Mouse (Mus musculus) cortical plate, adult 2 months (tissue): ENCODE measurements at regions not wholly inside any gene's neighbourhood (a gene's known extent, or its start where the extent isn't known, plus 50 kb on each side); places are given as distances from the start of the nearest gene placed in this dataset.

Experiments used
- H3K27ac ChIP-seq: fragments of 200-500 bp; 2 replicates; pipeline ENCODE4 v1.5.1; 2012; ENCODE audit warnings: low read length, control low read depth, inconsistent platforms; ENCODE audit not compliant: insufficient read depth
- H3K4me1 ChIP-seq: fragments of 200-500 bp; 2 replicates; pipeline ENCODE4 v1.6.1; 2011; ENCODE audit warnings: low read length; ENCODE audit not compliant: control insufficient read depth, insufficient read depth
- H3K4me3 ChIP-seq: fragments of 200-500 bp; 2 replicates; pipeline ENCODE4 v1.5.1; 2011; ENCODE audit warnings: mild to moderate bottlenecking, low read length, control low read depth; ENCODE audit not compliant: insufficient read depth
- CTCF ChIP-seq: fragments of 200-500 bp; IDR thresholded peaks from 2 replicates; pipeline ENCODE4 v1.5.1; 2011; ENCODE audit warnings: mild to moderate bottlenecking, control low read depth, low read length; ENCODE audit not compliant: insufficient read depth; ENCODE audit errors: extremely low read depth
- POLR2A ChIP-seq: fragments of 200-500 bp; IDR thresholded peaks from 2 replicates; pipeline ENCODE4 v1.6.1; 2011; ENCODE audit warnings: mild to moderate bottlenecking, low read length, control low read depth; ENCODE audit not compliant: insufficient read depth; ENCODE audit errors: extremely low read depth

DNA sequence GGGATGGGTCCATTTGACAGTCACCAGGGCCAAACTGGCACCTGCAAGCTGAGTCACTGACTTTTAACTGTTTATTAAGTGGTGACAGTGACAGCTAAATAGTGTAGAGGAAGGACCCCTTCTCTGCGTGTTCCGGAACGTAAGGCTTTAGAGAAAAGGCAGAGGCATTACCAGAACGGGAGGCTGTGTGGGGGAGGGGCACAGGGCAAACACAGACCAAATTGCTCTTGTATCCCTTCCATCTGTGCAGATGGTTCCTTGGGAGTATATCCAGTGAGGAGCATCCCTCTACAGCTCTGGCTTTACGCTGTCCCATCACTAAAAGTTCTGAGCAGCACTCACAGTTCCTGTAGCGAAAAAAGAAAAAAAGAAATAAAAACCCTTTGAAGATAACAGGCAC, 368.1 kb downstream of the Rnf144a start:
- Histone ChIP-seq H3K27ac (no peak overlapping the region), H3K4me3 (no peak overlapping the region), H3K4me1 (no peaks in the 10 kb centered on the region)
- TF ChIP-seq CTCF (no peak), POLR2A (no peak)

DNA sequence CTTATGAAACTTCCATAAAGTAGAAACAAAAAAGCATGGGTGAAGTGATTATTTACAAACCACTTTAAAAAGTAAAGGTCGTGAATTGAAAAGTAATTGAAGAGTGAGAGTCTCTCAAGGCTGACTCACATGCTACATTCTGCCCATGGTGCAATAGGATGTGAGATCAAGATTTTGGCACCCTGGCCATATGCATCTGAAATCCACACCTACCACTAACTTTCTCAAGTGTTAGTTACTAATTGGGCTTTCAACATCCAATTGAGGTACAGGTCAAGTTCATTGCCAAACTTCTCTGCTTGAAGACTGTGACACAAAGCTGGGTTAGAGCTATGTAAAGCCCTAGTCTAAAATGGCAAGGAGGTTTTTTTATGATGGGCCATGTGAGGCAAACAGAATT, 369.7 kb downstream of the Rnf144a start:
- no peak overlapping the region for H3K27ac ChIP-seq
- TF ChIP-seq POLR2A (no peak), CTCF (no peak)
- no peaks in the 10 kb centered on the region for H3K4me1 ChIP-seq
- no peak overlapping the region for H3K4me3 ChIP-seq

DNA sequence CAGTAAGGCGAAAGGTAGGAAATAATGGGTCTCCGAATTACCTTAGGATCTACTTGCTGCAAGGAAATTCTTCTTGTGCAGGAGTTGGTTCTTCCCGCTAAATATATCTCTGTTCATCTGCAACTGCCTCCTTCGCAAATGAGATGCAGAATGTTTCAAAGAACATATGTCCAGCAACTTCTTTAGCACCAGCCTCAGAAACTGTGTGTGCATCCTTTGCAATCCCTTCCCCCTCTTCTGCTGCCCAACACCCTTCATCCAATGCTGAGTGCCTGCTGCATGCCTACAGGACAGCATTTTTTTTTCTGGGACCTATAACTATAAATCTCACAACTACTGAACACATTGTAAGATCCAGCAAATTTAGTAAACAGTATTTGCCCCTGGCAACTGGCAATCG, 402.1 kb downstream of the Rnf144a start:
- Histone ChIP-seq H3K27ac (no peak overlapping the region), H3K4me3 (no peak overlapping the region), H3K4me1 (peaks cover 2% of the 10 kb centered on the region; the same call in 1 of the 2 replicates)
- TF ChIP-seq POLR2A: no peak
- TF ChIP-seq CTCF: no peak

DNA sequence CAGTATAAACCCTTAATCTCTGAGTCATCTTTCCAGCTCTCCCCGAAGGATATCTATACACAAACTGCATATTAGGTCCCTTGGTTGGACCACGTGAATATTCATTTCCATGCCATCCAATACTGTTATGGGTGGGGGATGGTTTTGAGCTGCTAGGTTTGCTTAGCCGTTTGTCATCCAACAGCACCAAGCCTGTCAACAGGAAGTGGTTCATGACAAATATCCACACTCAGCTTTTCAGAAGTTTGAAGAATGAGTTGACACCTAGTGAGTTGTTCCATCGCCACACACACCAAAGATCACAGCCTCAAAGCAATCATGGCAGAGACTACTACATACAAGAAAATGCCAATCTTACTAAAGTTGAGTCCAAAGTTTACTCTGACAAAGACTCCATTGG, 421.0 kb downstream of the Rnf144a start:
- H3K27ac ChIP-seq: no peak overlapping the region
- TF ChIP-seq POLR2A: no peak
- no peak for TF ChIP-seq CTCF
- H3K4me1 ChIP-seq: peaks cover 5% of the 10 kb centered on the region
- H3K4me3 ChIP-seq: no peak overlapping the region

DNA sequence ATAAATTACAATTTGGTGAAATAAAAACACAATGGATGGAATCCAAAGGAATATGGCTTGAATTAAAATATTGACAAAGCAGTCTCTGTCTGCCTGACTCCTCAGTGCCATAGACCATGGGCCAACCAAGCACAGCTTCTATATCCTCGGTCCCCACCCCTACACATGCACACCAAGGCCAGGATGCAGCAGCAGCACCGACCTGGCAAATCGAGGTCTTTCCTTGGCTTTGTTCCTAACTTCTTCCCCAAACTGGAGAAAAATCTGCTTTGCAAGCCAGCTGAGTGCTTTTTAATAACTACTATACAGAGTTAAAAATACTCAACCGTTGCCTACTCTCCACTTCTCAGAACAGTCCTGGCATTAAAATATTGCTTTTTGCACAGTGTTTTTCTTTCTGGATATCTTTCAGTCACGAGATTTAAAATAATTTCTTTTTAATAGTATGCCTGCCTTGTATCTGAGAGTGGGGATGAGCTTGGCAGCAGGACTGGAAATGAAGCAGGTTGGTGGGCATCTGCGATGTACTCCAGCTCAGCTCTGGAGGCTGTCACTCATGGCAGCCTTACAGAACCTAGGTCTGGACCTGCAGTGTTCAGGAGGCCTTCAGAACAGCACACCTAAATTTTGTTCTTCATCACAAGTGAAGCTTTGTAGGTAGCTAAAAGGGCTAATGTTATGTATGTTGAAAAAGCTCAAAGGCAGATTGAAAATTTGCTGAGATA, 423.1 kb downstream of the Rnf144a start:
- TF ChIP-seq CTCF: no peak
- TF ChIP-seq POLR2A: no peak
- no peak overlapping the region for H3K4me3 ChIP-seq
- peaks cover 5% of the 10 kb centered on the region for H3K4me1 ChIP-seq
- no peak overlapping the region for H3K27ac ChIP-seq

DNA sequence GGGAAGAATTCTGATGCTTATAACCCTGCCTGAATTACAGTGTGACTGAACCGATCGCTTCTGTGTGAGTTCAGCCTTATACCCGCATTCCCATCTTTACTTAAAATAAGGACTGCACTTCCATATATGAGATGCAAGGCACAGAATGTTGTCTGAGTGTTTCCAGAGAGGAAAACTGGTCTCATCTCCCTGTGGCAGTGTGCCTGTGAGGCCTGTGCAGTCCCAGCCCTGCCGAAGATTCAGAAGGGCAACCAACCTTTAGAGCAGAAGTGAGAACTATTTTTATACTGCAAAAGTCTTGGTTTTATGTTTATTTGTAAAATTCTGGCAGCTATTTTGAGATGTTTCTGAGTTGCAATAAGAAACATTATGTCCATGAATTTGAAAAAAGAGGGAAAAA, 432.5 kb downstream of the Rnf144a start:
- H3K4me1 ChIP-seq: peaks cover 2% of the 10 kb centered on the region
- TF ChIP-seq POLR2A: no peak
- no peak for TF ChIP-seq CTCF
- no peak overlapping the region for H3K4me3 ChIP-seq
- H3K27ac ChIP-seq: peak overlapping the region; percentile 79; the same call in 1 of the 2 replicates

DNA sequence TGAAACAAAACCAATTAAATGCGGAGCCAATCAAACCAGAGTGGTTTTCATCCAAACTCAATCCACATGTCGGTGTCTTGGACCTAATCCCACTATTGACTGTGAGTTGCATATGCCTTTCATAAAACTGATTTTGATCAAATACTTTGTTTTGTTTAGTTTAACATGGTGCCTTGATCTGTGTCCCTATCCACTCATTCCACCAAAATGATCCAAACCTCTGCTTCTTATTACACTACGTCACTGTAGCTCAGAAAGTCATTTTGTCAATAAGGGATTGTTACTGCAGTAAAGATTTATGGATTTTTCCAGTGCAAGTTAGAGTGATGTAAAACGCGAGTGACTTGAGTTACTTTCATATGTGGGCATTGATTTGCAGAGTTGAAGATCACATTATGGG, 436.7 kb downstream of the Rnf144a start:
- TF ChIP-seq POLR2A (no peak), CTCF (no peak)
- Histone ChIP-seq H3K4me1 (peaks cover 2% of the 10 kb centered on the region), H3K27ac (no peak overlapping the region)

DNA sequence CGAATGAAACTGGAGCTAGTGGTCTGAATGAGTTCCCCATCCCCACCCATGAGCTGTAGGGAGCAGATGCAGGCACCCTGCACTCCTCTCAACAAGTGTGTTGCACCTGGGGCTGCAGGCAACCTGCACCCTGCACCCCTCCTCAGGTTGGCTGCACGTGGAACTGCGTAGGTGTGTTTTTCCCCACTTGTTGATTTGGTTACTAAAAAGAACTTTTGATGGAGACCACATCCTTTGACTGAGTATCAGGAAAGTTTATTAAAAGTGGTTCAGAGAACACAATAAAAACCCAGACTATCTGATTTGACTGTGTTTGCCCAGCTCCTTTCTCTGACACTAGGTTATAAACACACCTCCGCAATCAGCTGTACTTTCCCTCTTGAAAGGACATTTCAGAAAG, 456.5 kb downstream of the Rnf144a start:
- TF ChIP-seq POLR2A: no peak
- Histone ChIP-seq H3K4me1 (no peaks in the 10 kb centered on the region), H3K4me3 (no peak overlapping the region), H3K27ac (no peak overlapping the region)

More for the DNA sequence above, 436.7 kb downstream of the Rnf144a start:
- H3K4me3 ChIP-seq: no peak overlapping the region

DNA sequence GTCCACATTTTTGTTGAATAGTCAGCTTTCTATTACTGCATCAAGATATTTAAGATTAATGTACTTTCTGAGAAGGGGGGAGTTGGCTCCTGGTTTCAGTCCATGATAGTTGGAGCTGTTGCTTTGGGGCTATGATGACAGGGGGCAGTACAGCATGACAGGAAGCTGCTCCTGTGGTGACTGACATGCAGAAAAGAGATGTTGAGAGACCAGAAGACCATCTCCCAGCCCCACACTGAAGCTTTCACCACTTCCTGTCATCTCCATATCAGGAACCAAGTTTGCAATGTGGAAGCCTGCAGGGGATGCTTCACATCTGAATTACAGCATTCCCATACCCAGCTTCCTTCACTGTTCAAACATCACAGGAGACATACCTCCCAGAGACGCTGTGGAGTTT, 457.5 kb downstream of the Rnf144a start:
- H3K27ac ChIP-seq: no peak overlapping the region
- no peak for TF ChIP-seq CTCF
- TF ChIP-seq POLR2A: no peak
- H3K4me3 ChIP-seq: no peak overlapping the region
- no peaks in the 10 kb centered on the region for H3K4me1 ChIP-seq

DNA sequence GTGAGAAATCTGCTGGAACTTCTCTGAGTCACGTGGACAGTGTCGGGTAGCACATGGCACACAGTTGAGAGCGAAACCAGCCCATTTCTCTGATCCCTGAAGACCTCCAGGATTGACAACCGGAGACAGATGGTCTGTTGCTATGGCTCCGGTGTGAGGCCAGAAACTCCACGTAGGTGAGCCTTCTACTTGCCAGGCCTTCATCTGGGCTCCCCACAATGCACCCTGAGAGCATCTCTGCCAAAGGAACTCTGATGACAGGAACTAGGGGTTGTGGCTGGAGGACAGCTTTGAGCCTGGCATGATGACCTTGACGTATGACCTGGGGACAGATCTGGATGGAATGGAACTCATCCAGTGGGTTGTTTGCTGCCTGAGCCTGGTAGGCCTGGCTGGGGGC, 467.9 kb downstream of the Rnf144a start:
- Histone ChIP-seq H3K4me1 (no peaks in the 10 kb centered on the region), H3K27ac (no peak overlapping the region)
- TF ChIP-seq CTCF (no peak), POLR2A (no peak)

More for the DNA sequence above, 467.9 kb downstream of the Rnf144a start:
- H3K4me3 ChIP-seq: no peak overlapping the region
